In genomic region chr5:142902506-142903314, GRCm38 (mm10) we compare ENCODE assay signal across 8 mouse cellular contexts. TPM values are rescaled to one million over a fixed set of nuclear protein-coding genes. Genes with fewer than 3 reads are reported as not detected.
DNase-seq lines count a peak whose midpoint lies in the region; ATAC-seq and TF ChIP-seq lines count a peak whose summit lies in the region.

No protein-coding gene starts in this region.

- H3K27ac ChIP-seq in kidney, postnatal 0 days = 0 out of 2 replicates have a peak overlapping the region, but pooled peaks have one; percentile 13
- no peak overlapping the region for H3K27ac ChIP-seq in brown adipose tissue, adult 24 weeks (replicated peaks; ENCODE audit: low read depth, low read length)
- peak overlapping the region; percentile 56 for H3K27ac ChIP-seq in hindbrain, embryonic 13.5 days
- H3K27ac ChIP-seq in left cerebral cortex, adult 2 months = no peak overlapping the region

- no peak for DNase-seq in kidney, postnatal 0 days (ENCODE audit: low spot score)
- no peak for DNase-seq in kidney, adult 11 months
- DNase-seq in naive thymus-derived CD4-positive, alpha-beta T cell, adult 2 months (ENCODE audit: low read depth) = peak; percentile 53
- no peak for DNase-seq in yolk sac, embryonic 10.5 days (ENCODE audit: low spot score)
- no peak for DNase-seq in left cerebral cortex, adult 2 months (ENCODE audit: extremely low spot score in 1 of 2, low spot score in 2 of 2)
- DNase-seq in thymus, postnatal 25 days = no peak

- H3K9me3 ChIP-seq in kidney, postnatal 0 days (replicated peaks; ENCODE audit: low read length) = no peaks in the 10 kb centered on the region
- H3K9me3 ChIP-seq in hindbrain, embryonic 13.5 days = no peaks in the 10 kb centered on the region

- peak overlapping the region; percentile 6; the same call in 1 of the 2 replicates for H3K4me2 ChIP-seq in kidney, postnatal 0 days (ENCODE audit: low read length)
- H3K4me2 ChIP-seq in hindbrain, embryonic 13.5 days = peak overlapping the region; percentile 95

- ATAC-seq in kidney, postnatal 0 days (replicated peaks; ENCODE audit: low FRiP score, low read depth) = no peak
- no peak for ATAC-seq in hindbrain, embryonic 13.5 days (ENCODE audit: low FRiP score)

- no peaks in the 10 kb centered on the region for H3K27me3 ChIP-seq in kidney, postnatal 0 days (ENCODE audit: insufficient read depth, low read length)
- H3K27me3 ChIP-seq in hindbrain, embryonic 13.5 days = no peaks in the 10 kb centered on the region

- WGBS in kidney, postnatal 0 days = 59% methylated on average over 5 of the region's 5 CpGs
- 58% methylated on average over 5 of the region's 5 CpGs for WGBS in hindbrain, embryonic 13.5 days

- no peak overlapping the region for H3K9ac ChIP-seq in kidney, postnatal 0 days (ENCODE audit: low read depth, low read length)
- peak overlapping the region; percentile 60 for H3K9ac ChIP-seq in hindbrain, embryonic 13.5 days

- no peak for TF ChIP-seq CTCF in kidney, postnatal 0 days (IDR thresholded peaks at IDR 0.05; ENCODE audit: low read depth)
- TF ChIP-seq CTCF in left cerebral cortex, adult 2 months (IDR thresholded peaks at IDR 0.05) = no peak; the same call in 1 of the 2 replicates

- intact Hi-C loops in left cerebral cortex, adult 2 months (cut with DNase I) = no loop called here

- H3K4me1 ChIP-seq in kidney, postnatal 0 days (replicated peaks; ENCODE audit: insufficient read depth, low read length) = peaks cover 9% of the 10 kb centered on the region
- peaks cover 4% of the 10 kb centered on the region for H3K4me1 ChIP-seq in brown adipose tissue, adult 24 weeks (ENCODE audit: control insufficient read depth, insufficient read depth, insufficient read length, low read length)
- H3K4me1 ChIP-seq in hindbrain, embryonic 13.5 days (replicated peaks) = peaks cover 42% of the 10 kb centered on the region

- H3K4me3 ChIP-seq in kidney, postnatal 0 days (replicated peaks; ENCODE audit: low read depth, low read length) = no peak overlapping the region
- peak overlapping the region; percentile 13; the same call in 1 of the 2 replicates for H3K4me3 ChIP-seq in brown adipose tissue, adult 24 weeks (ENCODE audit: insufficient read depth, low read depth, low read length)
- peak overlapping the region; percentile 18; the same call in 1 of the 2 replicates for H3K4me3 ChIP-seq in hindbrain, embryonic 13.5 days
- H3K4me3 ChIP-seq in left cerebral cortex, adult 2 months = no peak overlapping the region

- peaks cover 52% of the 10 kb centered on the region for H3K36me3 ChIP-seq in kidney, postnatal 0 days (ENCODE audit: insufficient read depth, low read length)
- peaks cover 65% of the 10 kb centered on the region for H3K36me3 ChIP-seq in hindbrain, embryonic 13.5 days

RNA-seq across cellular contexts. Expression of gene Actb, which starts 3.8 kb away (rescaled TPM):
- polyA plus RNA-seq in kidney, postnatal 0 days (2015; fragmentation: Nextera tagmentation; extraction: Ambion mirVana) = 14,836 and 15,514 TPM in 2 replicates
- polyA plus RNA-seq in brown adipose tissue, adult 24 weeks (2012; ENCODE audit: insufficient read depth, insufficient read length, missing spikeins) = 1,228 and 1,297 TPM in 2 replicates
- 17,657 and 17,716 TPM in 2 replicates for polyA plus RNA-seq in hindbrain, embryonic 13.5 days (2015; fragmentation: Nextera tagmentation; extraction: Ambion mirVana)
- total RNA-seq in left cerebral cortex, adult 2 months (2021) = 1,000 to 10,000 TPM; 2,227 to 2,233 TPM

RNA-seq across cellular contexts. Expression of gene Fbxl18, which starts 7.5 kb away (rescaled TPM):
- 9.6 and 9.9 TPM in 2 replicates for polyA plus RNA-seq in kidney, postnatal 0 days (2015; fragmentation: Nextera tagmentation; extraction: Ambion mirVana)
- 2.7 and 2.9 TPM in 2 replicates for polyA plus RNA-seq in brown adipose tissue, adult 24 weeks (2012; ENCODE audit: insufficient read depth, insufficient read length, missing spikeins)
- polyA plus RNA-seq in hindbrain, embryonic 13.5 days (2015; fragmentation: Nextera tagmentation; extraction: Ambion mirVana) = 36.6 and 36.9 TPM in 2 replicates
- total RNA-seq in left cerebral cortex, adult 2 months (2021) = 10 to 100 TPM; 31.5 to 33.2 TPM

RNA-seq across cellular contexts. Expression of gene Fscn1, which starts 57.4 kb away (rescaled TPM):
- polyA plus RNA-seq in kidney, postnatal 0 days (2015; fragmentation: Nextera tagmentation; extraction: Ambion mirVana) = 175 and 205 TPM in 2 replicates
- polyA plus RNA-seq in brown adipose tissue, adult 24 weeks (2012; ENCODE audit: insufficient read depth, insufficient read length, missing spikeins) = 9.1 and 16.2 TPM in 2 replicates
- 484 and 516 TPM in 2 replicates for polyA plus RNA-seq in hindbrain, embryonic 13.5 days (2015; fragmentation: Nextera tagmentation; extraction: Ambion mirVana)
- total RNA-seq in left cerebral cortex, adult 2 months (2021) = 100 to 1,000 TPM; 334 to 344 TPM

Comparison
In these comparisons a context has a peak if more than half of its experiments do, and no peak if none do; other contexts are left out.
1. H3K27ac ChIP-seq: peak in kidney, postnatal 0 days (single experiment) and hindbrain, embryonic 13.5 days (single experiment); none in brown adipose tissue, adult 24 weeks (single experiment) and left cerebral cortex, adult 2 months (single experiment).
2. H3K4me3 ChIP-seq: peak in brown adipose tissue, adult 24 weeks (single experiment) and hindbrain, embryonic 13.5 days (single experiment); none in kidney, postnatal 0 days (single experiment) and left cerebral cortex, adult 2 months (single experiment).
3. RNA of gene Actb, which starts 3.8 kb away (polyA plus RNA-seq): 17,657 to 17,716 TPM in hindbrain, embryonic 13.5 days and 14,836 to 15,514 TPM in kidney, postnatal 0 days; 1,228 to 1,297 TPM in brown adipose tissue, adult 24 weeks; every median in the first group is over 10 times any median in the second.
4. RNA of gene Fscn1, which starts 57.4 kb away (polyA plus RNA-seq): 484 to 516 TPM in hindbrain, embryonic 13.5 days and 175 to 205 TPM in kidney, postnatal 0 days; 9.1 to 16.2 TPM in brown adipose tissue, adult 24 weeks; every median in the first group is over 10 times any median in the second.